Mouse (Mus musculus) brain, embryonic 14.5 days (tissue): Measurements from ENCODE around the gene Etv4.

Experiments
- CTCF ChIP-seq: fragments of 200-500 bp; IDR thresholded peaks from 2 replicates; pipeline ENCODE4 v1.5.1; 2012; ENCODE audit warnings: inconsistent platforms, mild to moderate bottlenecking, moderate library complexity, borderline replicate concordance; ENCODE audit not compliant: insufficient read depth, insufficient read length; ENCODE audit errors: extremely low read depth
- POLR2A ChIP-seq: fragments of 200-500 bp; IDR thresholded peaks from 2 replicates; pipeline ENCODE4 v1.6.1; 2012; ENCODE audit warnings: mild to moderate bottlenecking, inconsistent platforms, borderline replicate concordance; ENCODE audit not compliant: poor library complexity, insufficient read depth, insufficient read length, severe bottlenecking; ENCODE audit errors: extremely low read depth

- TF ChIP-seq POLR2A = no peak
- TF ChIP-seq CTCF = no peak
Measured at GRCm38 (mm10) chr11:101798083-101798482, 12.9 kb upstream of the Etv4 start.
